Mouse (Mus musculus) right cerebral cortex, postnatal 10 days (tissue): Measurements from ENCODE around the gene Fam19a1.

Experiments used
- DNase-seq, 2 experiments: peaks; one replicate each; pipeline ENCODE4 v3.0.0; 2021; ENCODE audit warnings: low spot score in 2 of 2

Gene Fam19a1

GRCm38 (mm10) chr6:96254815-96255214 lies 141.9 kb downstream of the Fam19a1 start:
- DNase-seq, result no peak

DNA sequence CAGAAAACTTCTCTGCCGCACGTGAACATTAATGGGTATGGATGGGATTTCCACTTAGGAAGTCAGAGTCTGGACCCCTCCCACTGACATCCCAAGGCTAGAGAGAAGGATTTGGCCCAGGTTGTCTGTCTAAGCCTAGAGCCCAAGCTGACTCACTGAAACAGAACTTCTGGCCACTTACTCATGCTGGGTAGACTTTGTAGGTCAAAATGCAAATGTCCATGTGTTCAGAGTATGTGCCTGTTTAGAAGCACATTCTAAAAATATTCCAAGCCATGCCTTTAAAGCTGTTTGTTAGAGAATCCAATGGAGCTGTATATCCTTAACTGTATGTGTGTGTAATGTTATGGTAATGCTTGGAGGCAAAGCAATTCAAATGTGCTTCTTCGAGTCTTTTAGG lies 145.7 kb downstream of the Fam19a1 start:
- DNase-seq, result peak in 1 of 2 experiments; percentile 33

- DNase-seq, result no peak
Measured at GRCm38 (mm10) chr6:96266456-96266855, 153.5 kb downstream of the Fam19a1 start.

DNA sequence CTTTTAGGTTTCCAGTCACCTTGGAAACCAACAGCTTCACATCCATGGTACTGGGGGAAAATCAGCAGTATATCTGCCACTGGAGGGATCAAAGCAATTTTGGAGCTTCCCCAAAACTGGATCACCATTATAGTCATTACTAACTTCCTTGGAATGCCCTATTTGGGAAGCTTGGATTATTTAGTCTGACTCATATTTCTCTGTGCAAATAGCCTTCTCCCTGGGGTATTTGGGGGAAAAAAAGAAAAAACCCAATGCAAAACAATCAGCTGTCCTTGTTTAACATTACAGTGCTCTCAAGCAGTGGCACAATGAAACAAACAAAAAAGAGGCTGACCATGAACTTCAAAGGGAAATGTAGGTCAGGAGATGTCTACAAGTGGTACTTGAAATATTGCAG lies 155.8 kb downstream of the Fam19a1 start:
- no peak for DNase-seq

DNA sequence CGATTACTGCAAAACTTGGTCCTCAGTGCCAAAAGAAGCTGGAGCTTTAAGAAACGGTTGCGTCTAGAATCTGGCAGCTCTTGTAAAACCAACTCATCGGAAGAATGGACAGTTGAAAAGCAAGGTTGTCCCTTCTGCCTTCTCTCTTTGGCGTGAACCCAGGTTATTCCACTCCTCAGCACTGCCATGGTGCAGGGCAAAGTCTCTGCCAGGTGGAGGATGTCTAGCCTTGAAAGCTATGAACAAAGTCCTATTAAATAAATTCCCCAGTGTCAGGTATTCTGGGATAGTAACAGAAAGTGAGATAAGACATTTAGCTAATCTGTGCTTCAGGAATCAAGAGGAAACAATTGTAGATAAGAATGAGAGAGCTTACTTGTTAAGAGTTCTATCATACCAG lies 157.5 kb downstream of the Fam19a1 start:
- DNase-seq, result no peak

GRCm38 (mm10) chr6:96283731-96284130 lies 170.8 kb downstream of the Fam19a1 start:
- DNase-seq, result no peak

- no peak for DNase-seq
Measured at GRCm38 (mm10) chr6:96284590-96284989, 171.6 kb downstream of the Fam19a1 start.

- DNase-seq, result no peak
Measured at GRCm38 (mm10) chr6:96286276-96286675, 173.3 kb downstream of the Fam19a1 start.

GRCm38 (mm10) chr6:96287377-96287776 lies 174.4 kb downstream of the Fam19a1 start:
- DNase-seq, result no peak

DNA sequence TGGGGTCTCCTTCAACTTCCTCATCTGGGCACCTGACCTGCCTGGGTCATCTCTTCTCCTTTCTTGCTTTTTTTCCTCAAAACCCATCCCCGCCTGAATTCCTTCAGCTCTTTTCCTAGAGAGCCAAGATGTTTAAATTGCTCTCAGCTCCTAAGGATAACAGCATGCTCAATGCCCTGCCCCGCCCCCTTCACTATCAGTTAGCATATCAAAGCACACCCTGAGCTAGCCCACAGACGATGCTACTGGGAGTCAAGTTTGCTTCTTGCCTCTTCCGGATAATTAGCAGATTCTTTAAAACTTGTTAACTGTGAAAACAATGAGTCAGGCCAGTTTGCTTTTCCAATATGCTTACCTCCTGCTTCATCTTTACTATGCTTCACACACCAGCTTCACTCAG lies 176.7 kb downstream of the Fam19a1 start:
- DNase-seq, result no peak

DNA sequence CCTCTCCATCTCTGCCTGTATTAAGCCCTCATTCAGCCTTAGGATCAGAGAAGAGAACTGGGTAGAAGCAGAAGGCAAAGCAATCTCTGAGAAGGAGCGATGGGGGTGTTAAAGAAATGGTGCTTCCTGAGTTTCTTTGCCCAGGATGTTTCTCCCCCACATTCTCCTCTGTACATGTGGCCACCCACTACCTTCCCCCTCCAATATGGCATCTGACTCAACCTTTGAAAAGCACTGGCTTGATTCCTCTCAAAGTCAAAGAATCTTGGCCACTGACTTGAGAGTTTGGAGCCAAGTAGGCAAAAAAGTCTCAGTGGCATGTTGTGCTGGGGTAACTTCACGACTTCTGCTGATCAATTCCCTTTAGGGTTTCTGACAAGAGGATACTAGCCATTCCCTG lies 234.5 kb downstream of the Fam19a1 start:
- no peak for DNase-seq

DNA sequence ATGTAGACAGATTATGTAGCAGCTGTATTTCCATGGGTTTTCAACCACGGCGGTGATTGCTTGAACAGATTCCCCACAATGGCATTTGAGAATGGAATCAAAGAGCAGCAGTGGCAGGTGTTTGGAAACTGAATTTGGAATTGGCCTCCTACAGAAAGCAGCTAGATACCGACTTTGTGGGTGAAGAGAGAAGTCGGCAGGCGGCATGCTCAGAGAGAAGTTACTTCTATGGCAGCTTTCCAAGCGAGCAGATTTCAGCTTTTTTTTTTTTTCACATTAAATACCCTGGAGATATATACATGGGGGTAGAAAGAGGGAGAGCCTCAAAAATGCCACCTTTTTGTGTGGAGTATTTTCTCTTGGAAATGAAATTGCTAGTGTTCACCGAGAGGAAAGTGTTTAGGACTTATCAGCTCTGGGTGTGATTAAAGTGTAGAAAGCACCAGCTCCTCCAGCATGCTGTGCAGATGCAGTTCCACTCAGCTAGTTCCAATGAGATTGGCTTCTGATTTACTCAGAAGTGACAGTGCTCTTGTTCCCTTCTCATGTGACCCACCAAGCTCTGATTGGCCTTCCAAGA lies 236.6 kb downstream of the Fam19a1 start:
- peak; percentile 58 to 75 for DNase-seq

DNA sequence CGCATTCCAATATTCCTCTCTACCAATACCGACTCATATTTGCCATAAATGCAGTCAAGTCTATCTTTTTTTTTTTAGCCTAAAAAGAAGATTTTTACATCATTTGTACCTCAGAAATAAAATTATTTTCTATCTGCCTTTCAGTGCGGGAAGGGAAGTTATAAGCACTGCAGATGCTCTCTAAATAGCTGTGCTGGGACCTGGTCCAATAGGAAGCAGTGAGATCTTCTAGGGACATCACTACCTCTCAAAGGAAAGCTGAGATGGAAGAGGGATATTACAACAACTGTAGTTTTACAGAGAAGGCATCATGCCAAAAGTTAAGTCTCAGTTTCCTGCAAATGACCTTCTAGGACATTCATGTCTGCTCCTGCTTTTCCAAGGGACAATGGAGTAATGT lies 256.6 kb downstream of the Fam19a1 start:
- DNase-seq, result no peak

GRCm38 (mm10) chr6:96372848-96373247 lies 259.9 kb downstream of the Fam19a1 start:
- no peak for DNase-seq

DNA sequence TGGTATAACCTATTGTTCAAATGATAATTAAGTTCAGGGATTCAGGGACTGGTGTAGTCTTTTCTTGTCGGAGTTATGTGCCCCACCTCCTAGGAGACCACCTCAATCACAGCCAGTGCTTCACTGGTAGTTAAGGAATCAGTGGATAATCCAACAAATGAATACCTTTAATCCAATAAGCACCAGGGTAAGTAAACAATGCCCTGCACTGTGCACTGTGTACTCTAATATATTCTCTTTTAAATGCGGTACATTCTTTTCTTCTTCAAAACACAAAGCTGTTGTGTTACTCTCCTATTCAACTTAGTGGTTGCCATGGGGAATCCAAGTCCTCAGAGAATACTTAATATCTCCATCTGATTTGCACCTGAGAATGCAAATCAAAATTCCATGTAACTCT lies 260.3 kb downstream of the Fam19a1 start:
- DNase-seq, result no peak

- no peak for DNase-seq
Measured at GRCm38 (mm10) chr6:96376773-96377172, 263.8 kb downstream of the Fam19a1 start.

- DNase-seq, result no peak
Measured at GRCm38 (mm10) chr6:96379229-96379628, 266.3 kb downstream of the Fam19a1 start.

DNA sequence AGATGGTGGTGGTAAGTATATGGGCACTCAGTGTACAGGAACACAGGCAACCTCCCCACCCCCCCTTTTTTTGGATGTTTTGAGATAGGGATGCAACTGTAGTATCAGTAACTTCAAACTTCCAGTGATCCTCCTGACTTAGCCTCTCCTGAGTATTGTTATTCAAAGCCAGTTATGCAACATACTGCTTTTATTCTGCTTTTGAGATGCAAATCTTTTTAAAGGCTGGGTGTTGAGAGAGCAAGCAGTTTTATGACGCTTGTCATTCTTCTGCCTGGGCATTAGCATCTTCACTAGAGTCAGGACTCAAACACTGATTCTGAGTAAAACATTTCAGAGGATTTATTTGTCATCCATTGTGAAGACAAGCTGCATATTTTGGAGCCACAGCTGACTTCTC lies 271.5 kb downstream of the Fam19a1 start:
- no peak for DNase-seq

DNA sequence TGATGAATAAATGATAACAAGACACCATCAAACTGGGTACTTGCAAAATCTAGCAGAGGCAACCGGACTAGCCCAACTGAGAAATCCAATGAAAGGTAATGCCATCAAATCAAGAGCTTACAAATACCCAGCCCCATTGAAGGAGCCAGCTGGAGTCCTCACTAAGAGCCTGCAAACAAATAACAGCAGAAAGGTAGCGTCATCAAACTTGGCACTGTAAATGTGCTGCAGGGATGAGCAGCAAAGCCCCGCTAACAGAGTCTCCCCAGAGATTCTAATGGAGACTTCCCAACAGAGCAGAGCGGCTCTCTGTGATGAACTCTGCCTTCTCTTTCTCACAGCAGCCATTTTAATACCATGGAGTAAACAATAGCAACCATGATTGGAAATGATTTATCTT lies 305.9 kb downstream of the Fam19a1 start:
- DNase-seq, result no peak

DNA sequence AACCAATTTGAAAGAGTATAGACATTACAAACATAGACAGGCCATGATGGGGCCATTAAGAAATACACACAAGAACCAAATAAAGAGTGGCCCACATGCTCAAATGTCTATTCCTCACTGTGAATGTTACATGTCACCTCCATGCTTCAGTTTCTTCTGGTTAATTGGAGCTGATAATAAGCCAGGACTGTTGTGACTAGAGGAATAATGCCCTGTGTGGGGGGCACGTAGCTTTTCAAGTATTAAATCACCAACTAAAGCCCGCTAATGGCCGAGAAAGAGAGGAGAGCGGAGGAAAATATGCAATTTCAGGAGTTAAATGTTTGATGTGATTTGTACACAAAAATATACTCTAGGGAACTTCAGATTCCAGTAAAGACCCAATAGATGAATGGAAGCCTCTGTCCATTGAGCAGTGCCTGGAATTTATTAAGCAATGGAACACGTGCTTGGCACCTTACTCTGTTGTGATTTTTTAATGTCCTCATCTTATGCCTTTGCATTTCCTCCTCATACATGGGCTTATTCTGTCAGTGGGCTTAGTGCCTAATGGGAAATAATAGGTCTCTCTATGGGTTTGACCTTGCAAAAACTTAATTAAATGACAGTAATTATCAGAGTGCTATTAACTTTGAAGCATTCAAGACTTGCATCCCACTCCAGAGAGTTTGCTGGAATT lies 306.9 kb downstream of the Fam19a1 start:
- no peak for DNase-seq

DNA sequence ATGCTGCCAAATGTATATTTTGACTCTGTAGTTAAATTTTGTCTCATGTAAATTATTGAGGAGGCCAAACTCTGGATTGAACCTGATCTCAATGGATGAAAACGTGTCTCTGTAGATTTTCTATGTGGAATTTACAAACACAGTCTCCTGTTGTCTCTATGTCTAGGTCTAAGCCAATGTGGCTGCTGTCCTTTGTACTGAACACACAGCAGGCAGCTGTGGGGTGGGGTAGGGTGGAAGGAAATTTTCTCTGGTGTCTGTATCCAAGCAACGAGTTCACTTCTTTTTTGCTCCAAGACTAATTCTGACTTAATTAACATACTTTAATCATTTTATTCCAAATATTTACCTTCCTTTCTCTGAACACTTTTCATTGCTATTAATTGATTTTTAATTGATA lies 307.6 kb downstream of the Fam19a1 start:
- DNase-seq, result no peak

- no peak for DNase-seq
Measured at GRCm38 (mm10) chr6:96429390-96429789, 316.4 kb downstream of the Fam19a1 start.

DNA sequence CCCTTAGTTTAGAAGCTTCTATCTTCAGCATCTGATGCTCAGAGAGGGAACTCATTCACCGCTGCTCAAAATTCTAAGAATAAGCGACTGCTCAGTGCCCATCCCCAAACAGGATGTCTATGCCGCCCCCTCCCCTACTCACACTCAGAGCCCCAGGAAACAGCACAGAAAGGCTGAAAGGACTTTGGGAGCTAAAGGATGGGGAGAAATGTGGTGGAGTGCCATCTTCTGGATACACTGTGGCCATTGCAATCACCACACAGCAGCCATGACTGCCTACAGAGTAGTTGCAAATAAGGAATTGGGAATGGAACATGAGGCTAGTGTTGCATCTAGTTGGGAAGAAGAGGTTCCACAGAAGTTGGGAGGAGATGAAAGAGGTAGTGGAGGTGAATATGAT lies 319.4 kb downstream of the Fam19a1 start:
- no peak for DNase-seq

- no peak for DNase-seq
Measured at GRCm38 (mm10) chr6:96433896-96434295, 320.9 kb downstream of the Fam19a1 start.
